Mouse (Mus musculus) induced T-regulatory cell, adult 2 months (primary cell): ENCODE measurements around the gene Spdl1.

ENCODE experiments used
- DNase-seq: peaks from one replicate; pipeline ENCODE4 v3.0.0-alpha.2; 2012; ENCODE audit warnings: low read depth

Spdl1 gene

DNA sequence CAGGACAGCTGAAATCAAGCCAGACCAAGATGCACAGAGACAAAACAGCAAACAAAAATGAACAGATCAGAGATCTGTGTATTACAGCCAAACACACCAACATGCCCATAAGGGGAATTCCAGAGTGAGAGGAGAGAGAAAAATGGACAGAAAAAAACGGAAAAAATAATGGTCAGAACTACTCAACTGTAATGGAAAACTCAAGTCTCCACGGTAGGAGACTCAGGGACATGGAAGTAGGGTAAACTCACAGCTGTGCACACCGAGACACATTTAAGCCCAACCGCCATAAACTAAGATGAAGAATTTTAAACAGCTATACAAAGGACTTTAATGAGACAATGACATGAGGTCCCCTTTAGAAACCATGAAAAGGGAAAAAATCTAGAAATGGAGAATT, 73.9 kb downstream of the Spdl1 start:
- no peak for DNase-seq
